Mouse (Mus musculus) G1E (cell line): Measurements from ENCODE around the gene Cacng4. TPM values are rescaled to one million over a fixed set of nuclear protein-coding genes. Genes with fewer than 3 reads are reported as not detected.

ENCODE experiments used
- ATAC-seq: 2 replicates; pipeline ENCODE4 v1.8.0; 2016; ENCODE audit warnings: mild to moderate bottlenecking; ENCODE audit not compliant: insufficient number of reproducible peaks, poor library complexity, low FRiP score, severe bottlenecking; ENCODE audit errors: extremely low read depth
- DNase-seq: peaks from one replicate; pipeline ENCODE4 v3.0.0; 2012; ENCODE audit warnings: low spot score
- H3K27me3 ChIP-seq: 2 replicates; pipeline ENCODE4 v1.6.1; 2012; ENCODE audit warnings: mild to moderate bottlenecking, low read length, inconsistent platforms; ENCODE audit not compliant: insufficient read depth
- H3K36me3 ChIP-seq: replicated peaks from 2 replicates; pipeline ENCODE3; 2012; ENCODE audit warnings: mild to moderate bottlenecking, inconsistent platforms
- H3K4me1 ChIP-seq: 2 replicates; pipeline ENCODE4 v1.6.1; 2012; ENCODE audit warnings: low read depth, low read length, inconsistent platforms, mixed read lengths; ENCODE audit not compliant: insufficient read depth
- H3K4me3 ChIP-seq: 2 replicates; pipeline ENCODE4 v1.5.1; 2012; ENCODE audit warnings: low read depth, mild to moderate bottlenecking, inconsistent platforms, low read length, moderate library complexity, mixed read lengths
- H3K9me3 ChIP-seq: replicated peaks from 2 replicates; pipeline ENCODE4 v1.6.1; 2012; ENCODE audit warnings: inconsistent platforms
- CTCF ChIP-seq: IDR thresholded peaks from 2 replicates; pipeline ENCODE4 v1.5.1; 2012; ENCODE audit warnings: low read depth, low read length, inconsistent platforms, mixed read lengths
- GATA1 ChIP-seq: IDR thresholded peaks from 2 replicates; pipeline ENCODE4 v1.6.1; 2012; ENCODE audit warnings: borderline replicate concordance, low read length, inconsistent platforms, mixed read lengths
- GATA2 ChIP-seq: IDR thresholded peaks from 2 replicates; pipeline ENCODE4 v1.6.1; 2012; ENCODE audit warnings: low read depth, low read length, inconsistent platforms, borderline replicate concordance
- POLR2AphosphoS5 ChIP-seq: IDR thresholded peaks from 2 replicates; pipeline ENCODE4 v1.6.1; 2012; ENCODE audit warnings: low read depth, low read length, inconsistent platforms; ENCODE audit not compliant: insufficient replicate concordance
- TAL1 ChIP-seq: conservative IDR thresholded peaks from 2 replicates; pipeline ENCODE4 v1.6.1; 2012; ENCODE audit warnings: low read depth, low read length, inconsistent platforms, mixed read lengths
- polyA plus RNA-seq: library from polyadenylated mRNA; stranded (reverse); fragments of >175 nt; gene quantifications from 2 replicates; pipeline ENCODE4 v1.2.3, GENCODE M21; 2012
- total RNA-seq, 2 experiments: library from RNA; stranded (forward) in 1 of 2; stranded (reverse) in 1 of 2; fragments of 200-1000 nt in 1 of 2; fragments of >200 nt in 1 of 2; fragmentation: Nextera tagmentation in 1 of 2; gene quantifications; 2 replicates each; pipeline ENCODE4 v1.2.3; 2014 to 2017

Cacng4 gene
- total and polyA plus RNA-seq, 3 experiments, result 0.11 TPM; not detected in 2

DNA sequence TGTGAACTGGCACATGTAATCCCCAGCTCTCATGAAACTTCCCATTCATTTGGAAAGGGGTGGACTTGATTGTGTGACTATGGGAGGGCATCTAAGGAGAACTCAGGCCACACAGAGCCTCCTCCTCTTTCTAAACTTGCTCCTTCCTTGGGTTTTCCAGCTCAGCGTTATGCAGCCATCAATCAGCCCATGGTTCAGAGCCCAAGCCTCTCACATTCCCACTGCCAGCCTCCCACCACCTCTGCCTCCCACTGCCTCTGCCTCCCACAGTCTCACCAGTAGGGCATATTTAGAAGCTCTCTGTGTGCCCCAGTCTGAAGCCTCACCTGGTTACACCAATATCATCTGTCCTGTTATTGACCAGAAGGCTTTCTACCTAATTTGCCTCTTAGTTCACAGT lies 11.7 kb upstream of the Cacng4 start:
- TF ChIP-seq TAL1 (no peak), CTCF (no peak), POLR2AphosphoS5 (no peak), GATA2 (no peak), GATA1 (no peak)
- no peaks in the 10 kb centered on the region for H3K9me3 ChIP-seq
- ATAC-seq (no peak), DNase-seq (no peak)
- no peak overlapping the region for H3K4me3 ChIP-seq
- no peaks in the 10 kb centered on the region for H3K27me3 ChIP-seq
- no peaks in the 10 kb centered on the region for H3K36me3 ChIP-seq
- no peaks in the 10 kb centered on the region for H3K4me1 ChIP-seq

DNA sequence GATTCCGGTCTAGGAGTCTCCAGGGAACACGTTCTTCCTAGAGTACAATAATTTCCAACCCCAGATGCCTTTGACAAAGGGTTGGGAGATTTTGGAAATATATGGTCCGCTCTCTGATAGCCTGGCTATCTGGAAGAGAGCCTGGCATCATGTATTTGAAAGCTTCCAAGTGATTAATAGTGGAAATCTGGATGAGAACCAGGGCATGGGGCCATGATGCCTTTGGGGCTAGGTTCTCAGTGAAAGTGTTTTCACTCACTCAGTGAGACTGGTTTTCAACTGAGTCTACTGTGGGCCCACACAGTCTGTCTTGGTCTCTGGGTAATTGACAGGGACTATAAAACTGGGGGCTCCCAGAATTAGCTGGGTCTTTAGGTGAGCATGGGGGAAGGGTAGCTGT lies 7.6 kb upstream of the Cacng4 start:
- H3K4me3 ChIP-seq, result no peak overlapping the region
- DNase-seq, result no peak
- H3K27me3 ChIP-seq, result no peaks in the 10 kb centered on the region
- H3K36me3 ChIP-seq, result no peaks in the 10 kb centered on the region
- no peak for ATAC-seq
- no peaks in the 10 kb centered on the region for H3K9me3 ChIP-seq
- no peaks in the 10 kb centered on the region for H3K4me1 ChIP-seq
- TF ChIP-seq TAL1, result no peak
- no peak for TF ChIP-seq POLR2AphosphoS5
- no peak for TF ChIP-seq GATA2
- no peak for TF ChIP-seq GATA1
- TF ChIP-seq CTCF, result no peak

DNA sequence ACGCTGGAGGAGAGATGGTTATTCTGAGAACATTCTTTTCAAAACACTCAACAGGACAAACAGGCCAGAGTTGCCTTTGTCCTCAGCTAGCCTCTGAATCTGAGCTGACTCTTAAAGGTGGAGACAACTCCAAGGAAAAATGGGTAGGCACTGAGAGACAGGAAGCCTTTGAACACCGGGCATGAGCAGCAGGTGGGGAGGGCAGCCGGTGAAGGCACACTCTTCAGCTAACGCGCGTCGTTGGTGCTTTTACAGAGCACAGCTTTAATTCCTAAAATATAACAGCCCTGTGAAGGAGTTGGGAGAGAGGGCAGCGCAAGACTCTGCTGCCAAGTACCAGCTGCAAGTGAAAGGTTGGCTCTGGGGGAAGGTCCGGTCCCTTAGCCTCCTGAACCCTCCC lies 5.0 kb upstream of the Cacng4 start:
- Histone ChIP-seq H3K4me1 (no peaks in the 10 kb centered on the region), H3K27me3 (no peaks in the 10 kb centered on the region)

DNA sequence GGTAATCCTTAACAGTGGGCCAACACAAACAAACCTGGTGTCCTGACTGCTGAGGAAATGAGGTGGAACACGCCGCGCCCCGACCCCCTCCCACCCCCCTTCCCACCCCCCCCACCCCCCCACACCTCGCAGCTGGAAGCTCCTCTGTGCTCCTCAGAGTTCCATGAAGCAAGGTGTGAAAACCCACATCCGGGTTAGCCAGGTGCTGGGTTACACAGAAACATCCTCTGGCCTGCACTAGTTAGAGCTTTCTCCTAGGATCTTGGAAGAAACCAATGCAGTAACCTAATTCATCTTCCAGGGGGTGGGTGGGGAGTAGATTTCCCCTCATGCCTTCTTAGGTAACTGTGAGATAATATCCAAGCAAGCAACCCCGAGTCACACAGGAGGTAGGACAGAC lies 2.0 kb upstream of the Cacng4 start:
- DNase-seq (no peak), ATAC-seq (no peak)
- H3K27me3 ChIP-seq, result no peaks in the 10 kb centered on the region
- H3K36me3 ChIP-seq, result no peaks in the 10 kb centered on the region
- TF ChIP-seq GATA2 (no peak), CTCF (no peak), POLR2AphosphoS5 (no peak), GATA1 (no peak), TAL1 (no peak)
- peaks cover 16% of the 10 kb centered on the region for H3K9me3 ChIP-seq
- H3K4me1 ChIP-seq, result no peaks in the 10 kb centered on the region
- H3K4me3 ChIP-seq, result no peak overlapping the region

More for the DNA sequence above, 5.0 kb upstream of the Cacng4 start:
- ATAC-seq, result no peak
- TF ChIP-seq GATA2 (no peak), GATA1 (no peak), CTCF (no peak), TAL1 (no peak), POLR2AphosphoS5 (no peak)
- Histone ChIP-seq H3K4me3 (no peak overlapping the region), H3K9me3 (peaks cover 2% of the 10 kb centered on the region; the same call in 1 of the 2 replicates), H3K36me3 (no peaks in the 10 kb centered on the region)
- no peak for DNase-seq

DNA sequence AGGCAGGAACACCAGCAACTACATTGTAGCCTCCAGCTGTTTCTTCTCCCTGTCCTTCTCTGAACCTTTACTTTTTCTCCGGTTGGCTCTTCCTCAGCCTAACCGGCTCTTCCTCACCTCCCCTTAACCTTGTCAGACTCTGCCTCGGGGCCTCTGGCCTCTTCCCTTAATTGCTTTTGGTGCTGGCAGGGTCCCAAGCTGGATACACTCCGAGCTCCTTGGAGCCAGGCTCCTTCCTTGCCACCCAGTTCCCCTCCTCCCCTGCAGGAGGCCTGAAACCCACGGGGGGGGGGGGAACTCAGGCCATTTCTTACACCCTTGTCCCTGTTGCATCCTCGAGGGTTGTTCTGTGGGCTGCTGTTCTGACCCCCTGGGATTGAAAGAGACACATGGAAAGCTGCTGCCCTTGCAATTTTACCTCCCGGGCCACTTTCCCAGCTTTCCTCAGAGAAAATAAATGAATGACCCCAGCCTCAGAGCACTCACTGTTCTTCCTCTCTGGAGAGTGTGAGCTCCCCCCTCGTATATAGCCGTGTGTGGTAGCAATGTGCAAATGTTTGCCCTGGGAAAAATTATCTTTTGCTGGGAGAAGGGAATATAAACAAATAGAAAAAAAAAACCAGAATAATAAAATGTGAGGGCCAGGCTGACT lies 1.2 kb upstream of the Cacng4 start:
- no peaks in the 10 kb centered on the region for H3K36me3 ChIP-seq
- TF ChIP-seq GATA1 (no peak), CTCF (no peak), POLR2AphosphoS5 (no peak)
- H3K4me3 ChIP-seq, result no peak overlapping the region
- no peak for ATAC-seq
- no peaks in the 10 kb centered on the region for H3K4me1 ChIP-seq
- no peaks in the 10 kb centered on the region for H3K27me3 ChIP-seq
- H3K9me3 ChIP-seq, result peaks cover 16% of the 10 kb centered on the region
- DNase-seq, result no peak

DNA sequence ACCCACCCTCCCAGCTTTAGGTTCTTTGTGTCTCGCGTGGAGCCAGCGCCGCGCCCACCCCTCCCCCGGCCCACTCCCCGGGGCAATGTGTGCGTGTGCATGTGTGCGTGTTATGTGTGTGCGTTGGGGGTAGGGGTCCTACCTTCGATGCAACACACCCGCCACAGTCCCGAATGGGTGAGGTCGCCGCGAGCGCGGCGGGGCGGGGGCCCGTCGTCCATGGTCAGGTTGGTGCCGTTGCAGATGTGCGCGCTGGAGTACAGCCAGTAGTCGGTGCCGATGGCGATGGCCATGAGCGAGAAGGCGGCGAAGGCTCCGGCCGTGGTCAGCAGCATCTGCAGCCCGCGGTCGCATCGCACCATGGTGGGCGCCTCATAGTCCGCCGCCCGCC lies 259 bp downstream of the Cacng4 start:
- ATAC-seq (no peak), DNase-seq (no peak)
- Histone ChIP-seq H3K27me3 (no peaks in the 10 kb centered on the region), H3K4me1 (no peaks in the 10 kb centered on the region), H3K4me3 (no peak overlapping the region; the same call in 1 of the 2 replicates), H3K36me3 (no peaks in the 10 kb centered on the region), H3K9me3 (peaks cover 16% of the 10 kb centered on the region)
- no peak for TF ChIP-seq CTCF
- TF ChIP-seq POLR2AphosphoS5, result no peak
- no peak for TF ChIP-seq GATA2
- TF ChIP-seq GATA1, result no peak
- TF ChIP-seq TAL1, result no peak
